In genomic region chr17:62884129-62884506, GRCm38 (mm10) we compare ENCODE assay signal across 8 mouse cellular contexts. TPM values are rescaled to one million over a fixed set of nuclear protein-coding genes. Genes with fewer than 3 reads are reported as not detected.
DNase-seq lines count a peak whose midpoint lies in the region; ATAC-seq lines count a peak whose summit lies in the region.

No protein-coding gene starts in this region.

- no peaks in the 10 kb centered on the region for H3K36me3 ChIP-seq in hindbrain, embryonic 12.5 days

- peak overlapping the region; percentile 81 for H3K4me2 ChIP-seq in hindbrain, embryonic 12.5 days (replicated peaks)

- H3K27ac ChIP-seq in hindbrain, embryonic 12.5 days = peak overlapping the region; percentile 62; the same call in 1 of the 2 replicates

- H3K4me1 ChIP-seq in hindbrain, embryonic 12.5 days = peaks cover 4% of the 10 kb centered on the region

- WGBS in hindbrain, embryonic 12.5 days = under 1% methylated on average over 16 of the region's 16 CpGs

- peak; percentile 71 for DNase-seq in R1 (ENCODE audit: low read depth, low spot score)
- DNase-seq in cerebellum, postnatal 14 days = peak; percentile 91
- DNase-seq in frontal cortex, postnatal 25 days (ENCODE audit: low spot score in 2 of 2) = peak; percentile 67 to 75
- peak; percentile 64 to 81 for DNase-seq in layer of hippocampus, postnatal 25 days (ENCODE audit: extremely low spot score in 1 of 2, low spot score in 1 of 2)
- DNase-seq in lung, postnatal 25 days (ENCODE audit: low spot score) = peak; percentile 74
- DNase-seq in retina, postnatal 1 day = peak; percentile 87
- peak; percentile 61 for DNase-seq in urinary bladder, adult 2 months (ENCODE audit: low spot score)

- ATAC-seq in hindbrain, embryonic 12.5 days (ENCODE audit: low FRiP score) = 0 out of 2 replicates have a peak, but pooled peaks have one; percentile 3

- H3K27me3 ChIP-seq in hindbrain, embryonic 12.5 days = no peaks in the 10 kb centered on the region

- no peaks in the 10 kb centered on the region for H3K9me3 ChIP-seq in hindbrain, embryonic 12.5 days (replicated peaks)

- peak overlapping the region; percentile 60 for H3K9ac ChIP-seq in hindbrain, embryonic 12.5 days

- H3K4me3 ChIP-seq in hindbrain, embryonic 12.5 days = peak overlapping the region; percentile 90

RNA-seq across cellular contexts. Expression of gene Efna5, which starts 3.0 kb away (rescaled TPM):
- 61.3 and 63.3 TPM in 2 replicates for polyA plus RNA-seq in hindbrain, embryonic 12.5 days (2016; fragmentation: Nextera tagmentation; extraction: Ambion mirVana)
- 1 to 10 TPM; 6.9 to 7.2 TPM for total RNA-seq in layer of hippocampus, postnatal 25 days (2021)
- polyA plus RNA-seq in urinary bladder, adult 2 months (2012; rRNA removed) = 9.4 and 15.8 TPM in 2 replicates

Comparison
In these comparisons a context has a peak if more than half of its experiments do, and no peak if none do; other contexts are left out.
1. Peak in every context shown above with its lines: DNase-seq, ATAC-seq, H3K4me3 ChIP-seq and H3K27ac ChIP-seq.